Mouse (Mus musculus) heart, adult 2 months (tissue): Measurements from ENCODE around the gene Isoc2b. TPM values are rescaled to one million over a fixed set of nuclear protein-coding genes. Genes with fewer than 3 reads are reported as not detected.

Source experiments
- DNase-seq, 2 experiments: peaks; one replicate each; pipeline ENCODE4 v3.0.0; 2021
- H3K27ac ChIP-seq: fragments of 200-600 bp; 2 replicates; pipeline ENCODE4 v1.8.1; 2022
- H3K27me3 ChIP-seq: fragments of 200-500 bp; 2 replicates; pipeline ENCODE4 v1.6.1; 2012; ENCODE audit warnings: mild to moderate bottlenecking, low read length, inconsistent platforms, mixed read lengths; ENCODE audit not compliant: control insufficient read depth, insufficient read depth
- H3K36me3 ChIP-seq: fragments of 200-500 bp; 2 replicates; pipeline ENCODE4 v1.6.1; 2012; ENCODE audit warnings: low read length, inconsistent platforms; ENCODE audit not compliant: control insufficient read depth, insufficient read depth
- H3K4me1 ChIP-seq: fragments of 200-500 bp; 2 replicates; pipeline ENCODE4 v1.6.1; 2011; ENCODE audit warnings: low read length; ENCODE audit not compliant: control insufficient read depth, insufficient read depth
- H3K4me3 ChIP-seq: fragments of 200-600 bp; 2 replicates; pipeline ENCODE4 v1.8.1; 2022
- H3K79me2 ChIP-seq: fragments of 200-500 bp; replicated peaks from 2 replicates; pipeline ENCODE4 v1.6.1; 2012; ENCODE audit warnings: mild to moderate bottlenecking, inconsistent platforms, low read length, moderate library complexity, mixed read lengths; ENCODE audit not compliant: control insufficient read depth, insufficient read depth
- H3K9ac ChIP-seq: fragments of 200-500 bp; 2 replicates; pipeline ENCODE4 v1.6.1; 2012; ENCODE audit warnings: low read depth, mild to moderate bottlenecking, control low read depth, inconsistent platforms, low read length, mixed read lengths
- CTCF ChIP-seq: fragments of 200-600 bp; IDR thresholded peaks from 2 replicates; pipeline ENCODE4 v1.8.1; 2022; ENCODE audit warnings: antibody characterized with exemption, mild to moderate bottlenecking, moderate library complexity
- EP300 ChIP-seq: fragments of 200-500 bp; IDR thresholded peaks from 2 replicates; pipeline ENCODE4 v1.6.1; 2011; ENCODE audit warnings: low read depth, low read length, control low read depth; ENCODE audit not compliant: insufficient read depth
- POLR2A ChIP-seq: fragments of 200-500 bp; IDR thresholded peaks from 2 replicates; pipeline ENCODE4 v1.6.1; 2011; ENCODE audit warnings: mild to moderate bottlenecking, low read depth, low read length, control low read depth; ENCODE audit not compliant: insufficient read depth
- WGBS: fragments of 180-500 bp; shearing (Covaris S2); methylation state at CpG from one replicate; pipeline ENCODE4 v1.1.7; 2018; 5-methylcytosine and 5-hydroxymethylcytosine counted together
- intact Hi-C: fragments of 180-260 bp; cut with DNase I; formaldehyde crosslinking; loops from one replicate; pipeline ENCODE4 v1.15.1; 2025
- polyA plus RNA-seq: library from polyadenylated mRNA; depleted of rRNA; stranded (reverse); fragments of >200 nt; gene quantifications from 2 replicates; pipeline ENCODE4 v1.2.3, GENCODE M21; 2012
- total RNA-seq, 2 experiments: library from RNA; stranded (reverse); gene quantifications; 2 replicates each; pipeline ENCODE4 v1.2.3; 2021

Isoc2b gene
- total and polyA plus RNA-seq, 3 experiments = 3.5 to 10.3 (median 3.8) TPM

DNA sequence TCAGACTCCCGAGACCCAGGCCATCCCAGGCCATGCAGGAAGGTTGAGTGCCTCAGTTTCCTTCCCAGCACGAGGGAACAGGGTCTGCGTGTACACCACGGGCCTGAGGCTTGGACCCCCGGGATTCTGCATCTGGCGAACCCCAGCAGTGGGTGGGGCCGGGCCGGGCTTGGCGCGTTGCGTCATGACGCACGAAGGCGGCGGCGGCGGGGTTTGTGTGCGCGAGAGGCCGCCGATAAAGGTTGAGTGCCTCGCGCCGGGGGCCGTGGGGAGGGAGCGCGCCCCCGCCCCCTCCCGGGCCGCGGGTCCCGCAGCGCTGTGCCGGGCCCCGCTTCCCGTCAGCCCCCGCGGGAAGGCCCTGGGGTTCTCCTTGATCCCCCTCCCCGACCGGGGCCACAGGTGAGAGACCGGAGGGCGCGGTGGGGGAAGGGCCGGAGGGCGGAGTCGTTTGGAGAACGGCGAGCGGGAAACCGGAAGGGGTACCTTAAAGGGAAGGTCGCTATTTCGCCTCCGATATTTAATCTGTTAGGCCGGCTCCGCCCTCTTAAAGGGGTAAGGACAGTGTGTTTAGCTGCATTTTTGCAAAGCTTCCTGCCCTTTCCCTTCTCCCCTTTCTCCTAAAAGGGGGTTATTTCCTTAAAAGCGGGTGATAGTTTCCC is 45.1 kb upstream of the Isoc2b start, which contains the start of gene Zfp628:
Gene Zfp628, plus strand, starts transcription at position 211 of the 659 bp plus-strand sequence.
- Histone ChIP-seq H3K9ac (peak within 1 kb of the TSS; percentile 92), H3K36me3 (no peaks in the 10 kb centered on the region), H3K27ac (peak within 1 kb of the TSS; percentile 97), H3K27me3 (no peaks in the 10 kb centered on the region), H3K4me3 (peak within 1 kb of the TSS; percentile 92), H3K4me1 (peaks cover 3% of the 10 kb centered on the region; the same call in 1 of the 2 replicates), H3K79me2 (no peaks in the 10 kb centered on the region; the same call in 1 of the 2 replicates)
- under 1% methylated on average over 56 of the region's 56 CpGs for WGBS
- TF ChIP-seq POLR2A (peak; percentile 93), CTCF (no peak), EP300 (0 out of 2 replicates have a peak, but pooled peaks have one; percentile 11)
- intact Hi-C loops = loop anchor here (1.0 to 10.0 kb wide), 5 partner anchors 48 to 770 kb away; partner anchors contain the start of genes Ppp1r12c and Ppp6r1
- DNase-seq = peak; percentile 95 to 96

DNA sequence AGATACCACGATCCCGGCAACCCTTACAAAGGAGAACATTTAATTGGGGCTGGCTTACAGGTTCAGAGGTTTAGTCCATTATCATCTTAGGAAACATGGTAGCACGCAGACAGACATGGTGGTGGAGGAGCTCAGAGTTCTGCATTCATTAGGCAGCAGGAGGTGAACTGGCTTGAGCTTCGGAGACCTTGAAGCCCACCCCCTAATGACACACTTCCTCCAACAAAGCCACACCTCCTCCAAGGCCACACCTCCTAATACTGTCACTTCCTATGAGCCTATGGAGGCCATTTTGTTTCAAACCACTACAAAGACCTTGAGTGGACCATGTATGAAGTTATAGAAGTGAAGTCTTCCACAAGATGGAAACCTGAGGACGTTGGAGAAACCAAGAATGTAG is 42.2 kb upstream of the Isoc2b start:
- DNase-seq = no peak
- intact Hi-C loops = loop anchor here (10.0 kb wide), 2 partner anchors 407 to 767 kb away; partner anchors contain the start of gene Ppp1r12c
- H3K4me1 ChIP-seq = peaks cover 3% of the 10 kb centered on the region; the same call in 1 of the 2 replicates
- H3K36me3 ChIP-seq = no peaks in the 10 kb centered on the region
- TF ChIP-seq CTCF = no peak
- TF ChIP-seq EP300 = no peak
- TF ChIP-seq POLR2A = no peak
- H3K27ac ChIP-seq = no peak overlapping the region
- H3K27me3 ChIP-seq = no peaks in the 10 kb centered on the region; the same call in 1 of the 2 replicates
- H3K9ac ChIP-seq = no peak overlapping the region
- no peaks in the 10 kb centered on the region; the same call in 1 of the 2 replicates for H3K79me2 ChIP-seq
- WGBS = 60% methylated on average over 5 of the region's 5 CpGs
- H3K4me3 ChIP-seq = no peak overlapping the region

DNA sequence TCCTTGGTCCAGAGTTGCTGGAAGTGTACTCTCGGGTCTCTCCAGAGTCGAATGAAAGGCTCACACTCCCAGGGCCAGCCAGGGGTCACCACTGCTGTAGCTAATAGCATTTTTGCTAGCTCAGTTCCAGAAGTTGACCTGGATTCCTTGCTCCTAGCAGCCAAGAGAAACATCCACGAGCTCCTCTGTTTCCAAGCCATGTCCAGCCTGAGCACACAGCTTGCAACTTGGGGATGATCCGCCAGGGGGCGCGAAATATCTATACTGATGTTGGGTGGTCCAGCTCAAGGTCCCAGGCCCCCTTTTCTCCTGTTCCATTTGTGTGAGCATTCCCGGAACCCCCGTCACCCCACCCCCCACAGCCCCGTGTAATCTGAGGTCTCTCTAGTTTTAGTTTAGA is 41.5 kb upstream of the Isoc2b start:
- H3K27ac ChIP-seq = no peak overlapping the region
- H3K79me2 ChIP-seq = no peaks in the 10 kb centered on the region; the same call in 1 of the 2 replicates
- H3K9ac ChIP-seq = no peak overlapping the region
- DNase-seq = peak; percentile 50 to 76
- peak; percentile 80 for TF ChIP-seq CTCF
- TF ChIP-seq POLR2A = no peak
- intact Hi-C loops = loop anchor here (1.0 to 10.0 kb wide), 3 partner anchors 29 to 767 kb away; partner anchors contain the start of gene Ppp1r12c
- no peaks in the 10 kb centered on the region for H3K36me3 ChIP-seq
- H3K4me1 ChIP-seq = peaks cover 3% of the 10 kb centered on the region; the same call in 1 of the 2 replicates
- 26% methylated on average over 9 of the region's 9 CpGs for WGBS
- no peaks in the 10 kb centered on the region; the same call in 1 of the 2 replicates for H3K27me3 ChIP-seq
- no peak overlapping the region for H3K4me3 ChIP-seq

DNA sequence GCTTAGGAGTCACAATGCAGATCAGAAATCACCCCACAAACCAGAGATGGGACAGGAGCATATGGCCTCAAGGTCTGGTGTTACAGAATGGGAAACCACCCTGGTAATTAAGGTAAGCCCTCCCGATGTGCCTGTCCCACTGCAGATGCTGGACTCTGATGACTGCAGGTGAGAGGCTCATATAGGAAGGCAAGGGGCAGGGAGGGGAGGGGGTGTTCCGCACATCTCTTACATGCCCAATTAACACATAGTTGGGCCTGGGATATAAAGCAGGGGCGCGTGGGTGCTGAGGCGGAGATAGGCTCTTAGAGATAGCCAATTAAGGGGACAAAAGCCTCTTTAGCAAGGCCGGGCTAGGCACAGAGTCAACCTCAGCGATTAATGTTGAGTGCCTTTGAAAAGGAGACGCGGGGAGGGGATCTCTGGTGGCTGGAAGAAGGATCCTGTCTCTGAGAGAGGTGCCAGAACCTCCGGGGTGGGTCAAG is 36.5 kb upstream of the Isoc2b start, which contains the start of gene Gm36210:
Gene Gm36210, minus strand, starts transcription at position 51 of the 485 bp plus-strand sequence.
- TF ChIP-seq POLR2A (no peak), EP300 (no peak)
- Histone ChIP-seq H3K9ac (no peak within 1 kb of the TSS), H3K27me3 (no peaks in the 10 kb centered on the region; the same call in 1 of the 2 replicates), H3K4me3 (no peak within 1 kb of the TSS), H3K79me2 (no peaks in the 10 kb centered on the region), H3K4me1 (no peaks in the 10 kb centered on the region; the same call in 1 of the 2 replicates), H3K36me3 (no peaks in the 10 kb centered on the region), H3K27ac (no peak within 1 kb of the TSS)
- WGBS = 49% methylated on average over 10 of the region's 10 CpGs
- intact Hi-C loops = no loop called here
- DNase-seq = no peak

DNA sequence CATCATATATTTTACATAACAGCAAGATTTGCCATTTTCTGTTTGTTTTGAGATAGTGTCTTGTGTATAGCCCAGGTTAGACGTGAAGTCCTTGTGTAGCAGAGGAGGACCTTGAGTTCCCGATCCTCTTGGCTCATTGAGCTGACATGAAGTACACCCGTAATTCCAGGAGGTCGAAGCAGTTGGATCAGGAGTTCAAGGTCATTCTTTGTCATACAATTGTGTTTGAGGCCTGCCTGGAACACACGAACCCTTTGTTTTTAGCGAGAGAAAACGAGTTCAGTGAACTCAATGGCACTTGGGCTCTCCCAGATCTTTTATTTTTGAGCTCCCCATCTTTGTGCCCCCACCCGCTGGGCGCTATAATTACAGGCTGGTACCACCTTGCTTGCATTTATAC is 32.3 kb upstream of the Isoc2b start:
- Histone ChIP-seq H3K4me3 (no peak overlapping the region), H3K27ac (no peak overlapping the region), H3K79me2 (no peaks in the 10 kb centered on the region), H3K27me3 (no peaks in the 10 kb centered on the region; the same call in 1 of the 2 replicates), H3K9ac (no peak overlapping the region), H3K36me3 (no peaks in the 10 kb centered on the region), H3K4me1 (no peaks in the 10 kb centered on the region; the same call in 1 of the 2 replicates)
- intact Hi-C loops = no loop called here
- 73% methylated on average over 9 of the region's 9 CpGs for WGBS
- no peak for TF ChIP-seq EP300
- no peak for TF ChIP-seq CTCF
- no peak for TF ChIP-seq POLR2A
- DNase-seq = no peak

DNA sequence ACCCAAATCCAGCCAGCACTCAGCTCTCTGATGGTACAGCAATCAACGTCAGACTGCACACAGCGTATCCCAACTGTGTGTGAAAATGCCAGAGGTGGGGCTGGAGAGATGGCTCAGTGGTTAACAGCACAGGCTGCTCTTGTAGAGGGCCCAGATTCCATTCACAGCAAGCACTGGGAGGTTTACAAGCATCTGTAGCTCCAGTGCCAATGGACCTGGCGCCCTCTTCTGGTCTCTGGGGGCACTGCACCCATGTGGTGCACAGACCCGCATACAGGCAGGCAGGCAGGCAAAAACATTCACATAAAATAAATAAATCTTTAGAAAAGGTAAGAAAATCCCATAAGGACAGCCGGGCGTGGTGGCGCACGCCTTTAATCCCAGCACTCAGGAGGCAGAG is 31.1 kb upstream of the Isoc2b start:
- Histone ChIP-seq H3K36me3 (no peaks in the 10 kb centered on the region), H3K79me2 (no peaks in the 10 kb centered on the region), H3K4me1 (no peaks in the 10 kb centered on the region; the same call in 1 of the 2 replicates), H3K9ac (no peak overlapping the region), H3K27ac (no peak overlapping the region), H3K4me3 (no peak overlapping the region), H3K27me3 (no peaks in the 10 kb centered on the region; the same call in 1 of the 2 replicates)
- intact Hi-C loops = no loop called here
- WGBS = 66% methylated on average over 8 of the region's 8 CpGs
- TF ChIP-seq CTCF = peak; percentile 55
- no peak for TF ChIP-seq EP300
- no peak for DNase-seq
